Mouse (Mus musculus): Measurements from ENCODE around the gene H2afb3. TPM values are rescaled to one million over a fixed set of nuclear protein-coding genes. Genes with fewer than 3 reads are reported as not detected.
"Not testable (repeated sequence)": the region's sequence is repeated elsewhere in the genome, so short reads cannot be mapped to it uniquely, and the experiment has no call there.

The H2afb3 gene
- polyA plus RNA-seq (2015; fragmentation: Nextera tagmentation; extraction: Ambion mirVana): not detected in 2 replicates

DNA sequence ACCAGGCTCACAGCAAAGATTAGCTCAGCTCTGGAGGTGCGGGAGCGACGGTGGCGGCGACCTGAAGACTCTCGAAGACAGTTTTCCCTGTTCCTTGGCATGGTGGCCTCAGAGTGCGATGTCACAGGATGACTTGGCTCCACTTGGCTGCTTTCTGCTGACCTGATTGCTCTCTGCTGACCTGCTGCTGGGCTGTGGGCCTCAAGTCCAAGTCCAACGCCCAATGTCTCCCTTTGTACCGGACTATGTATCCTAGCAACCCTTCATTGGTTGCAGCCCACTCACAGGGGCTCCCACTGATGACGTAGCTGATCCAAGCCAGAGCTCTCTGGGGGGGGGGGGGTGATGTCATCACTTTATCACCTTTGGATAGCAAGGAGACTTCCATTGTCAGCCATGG, at the start of gene H2afb3:
H2afb3 (minus strand) TSS at position 101 of the 400 bp plus-strand sequence.
- not testable (repeated sequence) for H3K4me2 ChIP-seq (replicated peaks; ENCODE audit: low read depth, low read length); ATAC-seq (ENCODE audit: low FRiP score, low TSS enrichment); H3K27me3 ChIP-seq (ENCODE audit: insufficient read depth, low read length); H3K4me3 ChIP-seq (ENCODE audit: low read length); H3K36me3 ChIP-seq (ENCODE audit: insufficient read depth, low read length); H3K9ac ChIP-seq (replicated peaks; ENCODE audit: low read length); H3K27ac ChIP-seq (ENCODE audit: low read length); H3K9me3 ChIP-seq (ENCODE audit: low read length); H3K4me1 ChIP-seq (ENCODE audit: insufficient read depth, low read length)
- WGBS: 89% methylated on average over 9 of the region's 10 CpGs

- 69% methylated on average over 2 of the region's 2 CpGs for WGBS
- H3K9me3 ChIP-seq (ENCODE audit: low read length): no peaks in the 10 kb centered on the region
- H3K27ac ChIP-seq (ENCODE audit: low read length): no peak overlapping the region
- no peak overlapping the region for H3K9ac ChIP-seq (replicated peaks; ENCODE audit: low read length)
- H3K36me3 ChIP-seq (ENCODE audit: insufficient read depth, low read length): no peaks in the 10 kb centered on the region
- H3K27me3 ChIP-seq (ENCODE audit: insufficient read depth, low read length): no peaks in the 10 kb centered on the region
- no peak overlapping the region for H3K4me2 ChIP-seq (replicated peaks; ENCODE audit: low read depth, low read length)
- H3K4me3 ChIP-seq (ENCODE audit: low read length): no peak overlapping the region
- ATAC-seq (ENCODE audit: low FRiP score, low TSS enrichment): no peak
- no peaks in the 10 kb centered on the region for H3K4me1 ChIP-seq (ENCODE audit: insufficient read depth, low read length)
Measured at GRCm38 (mm10) chrX:120301469-120302175, 11.3 kb downstream of the H2afb3 start.

DNA sequence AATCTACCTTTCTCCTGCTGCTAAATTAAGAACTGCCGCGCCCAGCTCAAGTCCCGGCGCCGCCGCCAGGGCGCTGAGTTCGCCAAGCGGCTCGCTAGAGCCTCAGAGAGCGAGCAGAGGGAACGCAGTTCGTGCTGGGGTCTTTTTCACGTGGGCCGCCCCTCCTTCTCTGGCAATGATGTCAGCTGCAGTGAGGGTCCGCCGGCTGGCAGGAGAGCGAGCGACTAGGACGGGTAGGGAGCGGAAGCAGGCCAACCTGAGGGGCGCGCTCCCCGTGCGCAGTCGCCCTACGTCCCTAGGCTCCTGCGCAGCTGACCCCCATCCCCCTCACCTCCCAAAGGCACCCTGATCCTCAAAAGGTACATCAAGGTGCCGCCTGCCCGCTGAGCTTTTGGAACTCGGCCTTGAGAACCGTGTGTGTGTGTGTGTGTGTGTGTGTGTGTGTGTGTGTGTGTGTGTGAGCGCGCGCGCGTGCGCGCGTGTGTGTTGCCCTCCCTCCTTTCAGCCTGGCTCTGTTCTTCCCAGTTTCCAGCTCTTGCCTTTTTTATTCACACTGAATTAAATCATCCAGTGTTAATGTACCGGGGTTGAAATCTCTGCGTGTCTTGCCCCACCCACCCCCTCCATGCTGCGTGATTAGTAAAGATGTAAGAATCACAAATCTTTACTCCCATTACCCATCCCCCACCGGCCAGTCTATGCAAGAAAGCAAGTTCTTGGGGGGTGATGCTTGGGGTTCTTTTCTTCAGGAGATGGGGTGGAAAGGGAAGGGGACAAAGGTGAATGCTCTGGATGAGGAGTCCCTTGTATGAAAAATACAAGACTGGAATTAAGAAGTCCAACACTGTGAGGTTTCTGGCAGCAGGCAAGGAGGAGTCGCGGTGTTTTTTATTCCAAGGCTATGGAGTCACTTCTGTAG, 19.8 kb downstream of the H2afb3 start:
- peak overlapping the region; percentile 59 for H3K4me2 ChIP-seq (replicated peaks; ENCODE audit: low read depth, low read length)
- peak; percentile 50; the same call in 1 of the 2 replicates for ATAC-seq (ENCODE audit: low FRiP score, low TSS enrichment)
- peak overlapping the region; percentile 54 for H3K4me3 ChIP-seq (ENCODE audit: low read length)
- H3K4me1 ChIP-seq (ENCODE audit: insufficient read depth, low read length): no peaks in the 10 kb centered on the region
- no peaks in the 10 kb centered on the region for H3K9me3 ChIP-seq (ENCODE audit: low read length)
- H3K27me3 ChIP-seq (ENCODE audit: insufficient read depth, low read length): peaks cover 14% of the 10 kb centered on the region; the same call in 1 of the 2 replicates
- H3K36me3 ChIP-seq (ENCODE audit: insufficient read depth, low read length): no peaks in the 10 kb centered on the region
- WGBS: 7% methylated on average over 32 of the region's 46 CpGs
- H3K9ac ChIP-seq (replicated peaks; ENCODE audit: low read length): 0 out of 2 replicates have a peak overlapping the region, but pooled peaks have one; percentile 38
- no peak overlapping the region for H3K27ac ChIP-seq (ENCODE audit: low read length)

DNA sequence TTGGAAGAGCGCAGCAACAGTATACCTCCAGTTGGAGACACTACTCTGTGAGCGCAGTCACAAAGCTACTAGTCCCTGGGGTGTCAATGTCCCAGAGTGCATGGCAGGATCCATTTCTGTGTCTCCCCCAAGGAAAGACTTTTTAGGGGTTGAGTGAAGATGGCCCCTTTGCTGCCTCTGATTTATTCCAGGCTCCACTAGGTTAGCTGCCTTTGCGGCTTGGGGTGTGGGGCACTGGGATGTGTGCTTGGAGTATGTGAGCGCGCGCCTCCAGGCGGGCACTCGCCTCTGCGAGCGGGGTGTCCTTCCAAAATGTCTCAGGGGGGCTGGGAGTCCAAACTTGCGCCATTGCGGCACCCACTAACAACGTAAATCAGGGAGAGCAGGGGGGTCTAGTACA, 21.2 kb downstream of the H2afb3 start:
- Histone ChIP-seq H3K4me1 (ENCODE audit: insufficient read depth, low read length) (no peaks in the 10 kb centered on the region), H3K9ac (replicated peaks; ENCODE audit: low read length) (no peak overlapping the region), H3K27me3 (ENCODE audit: insufficient read depth, low read length) (peaks cover 14% of the 10 kb centered on the region; the same call in 1 of the 2 replicates), H3K27ac (ENCODE audit: low read length) (no peak overlapping the region), H3K4me2 (replicated peaks; ENCODE audit: low read depth, low read length) (peak overlapping the region; percentile 59), H3K9me3 (ENCODE audit: low read length) (no peaks in the 10 kb centered on the region), H3K4me3 (ENCODE audit: low read length) (peak overlapping the region; percentile 6; the same call in 1 of the 2 replicates), H3K36me3 (ENCODE audit: insufficient read depth, low read length) (no peaks in the 10 kb centered on the region)
- WGBS: 21% methylated on average over 13 of the region's 13 CpGs
- no peak for ATAC-seq (ENCODE audit: low FRiP score, low TSS enrichment)

DNA sequence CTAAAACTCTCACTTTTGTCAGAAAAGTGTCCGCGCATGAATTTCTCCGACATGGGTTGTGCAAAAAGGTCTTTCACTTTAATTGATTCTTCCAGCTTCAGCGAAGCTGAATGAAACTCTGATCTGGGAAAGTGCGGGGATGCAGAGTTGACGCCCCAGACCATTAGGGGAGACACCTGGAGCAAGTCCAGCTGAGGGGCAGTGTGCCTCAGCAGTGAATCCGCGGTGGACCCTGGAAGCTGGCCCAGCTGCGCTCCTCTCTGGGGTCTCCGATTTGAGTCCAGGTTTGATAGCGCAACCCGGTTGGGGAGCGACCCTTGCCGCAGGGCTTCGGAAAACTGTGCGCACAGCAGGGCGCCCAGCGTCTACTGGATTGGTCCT, 22.0 kb downstream of the H2afb3 start:
- ATAC-seq (ENCODE audit: low FRiP score, low TSS enrichment): no peak
- H3K4me1 ChIP-seq (ENCODE audit: insufficient read depth, low read length): no peaks in the 10 kb centered on the region
- H3K4me2 ChIP-seq (replicated peaks; ENCODE audit: low read depth, low read length): peak overlapping the region; percentile 59
- H3K27me3 ChIP-seq (ENCODE audit: insufficient read depth, low read length): peaks cover 14% of the 10 kb centered on the region; the same call in 1 of the 2 replicates
- H3K9me3 ChIP-seq (ENCODE audit: low read length): no peaks in the 10 kb centered on the region
- peak overlapping the region; percentile 45 for H3K4me3 ChIP-seq (ENCODE audit: low read length)
- no peaks in the 10 kb centered on the region for H3K36me3 ChIP-seq (ENCODE audit: insufficient read depth, low read length)
- no peak overlapping the region for H3K27ac ChIP-seq (ENCODE audit: low read length)
- 11% methylated on average over 18 of the region's 18 CpGs for WGBS
- no peak overlapping the region for H3K9ac ChIP-seq (replicated peaks; ENCODE audit: low read length)

- Histone ChIP-seq H3K4me2 (replicated peaks; ENCODE audit: low read depth, low read length) (peak within 1 kb of the TSS; percentile 59), H3K4me1 (ENCODE audit: insufficient read depth, low read length) (no peaks in the 10 kb centered on the region), H3K9me3 (ENCODE audit: low read length) (no peaks in the 10 kb centered on the region), H3K27ac (ENCODE audit: low read length) (no peak within 1 kb of the TSS), H3K36me3 (ENCODE audit: insufficient read depth, low read length) (no peaks in the 10 kb centered on the region), H3K4me3 (ENCODE audit: low read length) (peak within 1 kb of the TSS; percentile 45), H3K9ac (replicated peaks; ENCODE audit: low read length) (no peak within 1 kb of the TSS), H3K27me3 (ENCODE audit: insufficient read depth, low read length) (peaks cover 14% of the 10 kb centered on the region; the same call in 1 of the 2 replicates)
- ATAC-seq (ENCODE audit: low FRiP score, low TSS enrichment): peak; percentile 91
- WGBS: 10% methylated on average over 36 of the region's 40 CpGs
Measured at GRCm38 (mm10) chrX:120290011-120290899, 22.6 kb downstream of the H2afb3 start, which contains the start of gene Pcdh11x. Pcdh11x (plus strand) TSS chrX:120290259.

GRCm38 (mm10) chrX:120287502-120287901, 25.4 kb downstream of the H2afb3 start:
- H3K9me3 ChIP-seq (ENCODE audit: low read length): no peaks in the 10 kb centered on the region
- H3K4me1 ChIP-seq (ENCODE audit: insufficient read depth, low read length): no peaks in the 10 kb centered on the region
- H3K36me3 ChIP-seq (ENCODE audit: insufficient read depth, low read length): no peaks in the 10 kb centered on the region
- no peak overlapping the region for H3K4me2 ChIP-seq (replicated peaks; ENCODE audit: low read depth, low read length)
- WGBS: 12% methylated on average over 1 of the region's 1 CpGs
- no peak overlapping the region for H3K27ac ChIP-seq (ENCODE audit: low read length)
- no peak overlapping the region for H3K4me3 ChIP-seq (ENCODE audit: low read length)
- no peak overlapping the region for H3K9ac ChIP-seq (replicated peaks; ENCODE audit: low read length)
- ATAC-seq (ENCODE audit: low FRiP score, low TSS enrichment): no peak
- peaks cover 14% of the 10 kb centered on the region; the same call in 1 of the 2 replicates for H3K27me3 ChIP-seq (ENCODE audit: insufficient read depth, low read length)

DNA sequence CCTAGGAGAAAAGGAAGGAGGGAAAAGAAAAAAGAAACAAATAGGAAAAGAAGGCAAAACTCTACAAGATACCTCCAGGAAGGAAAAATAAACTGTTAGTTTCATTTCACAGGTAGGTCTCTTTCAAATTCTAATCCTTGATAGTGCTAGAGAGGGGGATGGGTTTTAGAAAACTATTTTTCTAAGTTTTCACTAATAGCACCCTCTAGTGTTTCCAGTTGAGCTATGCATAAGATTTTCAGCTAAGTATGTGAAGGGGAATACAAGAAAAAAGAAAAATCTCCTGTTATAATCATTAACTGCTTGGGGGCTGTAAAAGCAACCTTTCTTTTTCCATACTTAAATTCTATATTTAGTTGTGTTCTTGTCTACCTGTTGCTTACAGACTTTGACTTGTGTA, 27.4 kb downstream of the H2afb3 start:
- Histone ChIP-seq H3K27ac (ENCODE audit: low read length) (no peak overlapping the region), H3K4me1 (ENCODE audit: insufficient read depth, low read length) (no peaks in the 10 kb centered on the region), H3K4me3 (ENCODE audit: low read length) (no peak overlapping the region), H3K9me3 (ENCODE audit: low read length) (no peaks in the 10 kb centered on the region), H3K36me3 (ENCODE audit: insufficient read depth, low read length) (no peaks in the 10 kb centered on the region), H3K4me2 (replicated peaks; ENCODE audit: low read depth, low read length) (no peak overlapping the region), H3K27me3 (ENCODE audit: insufficient read depth, low read length) (no peaks in the 10 kb centered on the region; the same call in 1 of the 2 replicates), H3K9ac (replicated peaks; ENCODE audit: low read length) (no peak overlapping the region)
- no peak for ATAC-seq (ENCODE audit: low FRiP score, low TSS enrichment)

Measured in kidney, embryonic 16.5 days (tissue).